ENCODE assay signal across 33 mouse cellular contexts in the genomic region with DNA sequence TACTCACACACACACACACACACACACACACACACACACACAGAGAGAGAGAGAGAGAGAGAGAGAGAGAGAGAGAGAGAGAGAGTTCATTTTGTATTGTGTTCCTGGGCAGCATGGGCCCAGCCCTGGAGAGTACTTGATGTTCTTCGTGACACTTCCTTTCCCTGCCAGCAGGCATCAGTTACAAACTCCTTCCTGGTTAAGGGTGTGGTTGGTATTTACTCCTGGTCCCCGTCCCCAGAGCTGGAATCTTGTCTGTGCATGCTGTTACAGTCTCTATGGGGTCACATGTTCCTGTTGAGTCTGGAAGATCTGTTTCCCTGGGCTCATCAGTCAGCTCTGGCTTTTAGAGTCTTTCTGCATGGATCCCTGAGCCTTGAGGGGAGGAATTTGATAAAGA. TPM values are rescaled to one million over a fixed set of nuclear protein-coding genes. Genes with fewer than 3 reads are reported as not detected.
DNase-seq lines count a peak whose midpoint lies in the region; ATAC-seq lines count a peak whose summit lies in the region.
"Had no signal": no experiment of that assay in that cellular context is flagged by ENCODE, and none has a peak within 500 bp of the region (broad histone marks: within the 10 kb centered on the region; RNA-seq: fewer than 3 reads in every experiment).

No protein-coding gene starts in this region.

- H3K27ac ChIP-seq in heart, embryonic 11.5 days (ENCODE audit: low read depth, low read length): no peak overlapping the region
- no peak overlapping the region for H3K27ac ChIP-seq in stomach, embryonic 15.5 days
- H3K27ac ChIP-seq: heart, embryonic 10.5 days; hindbrain, embryonic 12.5 days; hindbrain, postnatal 0 days; intestine, embryonic 15.5 days; liver, embryonic 14.5 days; midbrain, embryonic 10.5 days; midbrain, embryonic 15.5 days had no signal

- peak; percentile 50 for DNase-seq in heart, adult 11 months
- DNase-seq in 3T3-L1 (ENCODE audit: low read depth, low spot score) (peak; percentile 11), R1 (ENCODE audit: low read depth, low spot score) (peak; percentile 71)
- no peak for DNase-seq in adrenal gland, postnatal 10 days
- DNase-seq: adrenal gland, postnatal 25 days; B cell, adult 2 months; cerebellum, adult 11-12 months; cerebellum, postnatal 14 days; heart, postnatal 36 days; kidney, adult 9 months; kidney, postnatal 10 days; layer of hippocampus, postnatal 36 days; liver; lung, embryonic 14.5 days; right cerebral cortex, postnatal 25 days; spleen, adult 18-20 months; thymus, postnatal 4 days had no signal

- H3K4me1 ChIP-seq in heart, embryonic 11.5 days (ENCODE audit: control insufficient read depth, insufficient read depth, low read length): no peaks in the 10 kb centered on the region
- H3K4me1 ChIP-seq in stomach, embryonic 15.5 days: no peaks in the 10 kb centered on the region
- H3K4me1 ChIP-seq: heart, embryonic 10.5 days; hindbrain, embryonic 12.5 days; intestine, embryonic 15.5 days; midbrain, embryonic 15.5 days had no signal

- H3K27me3 ChIP-seq in heart, embryonic 11.5 days (ENCODE audit: control insufficient read depth, insufficient read depth, low read length): no peaks in the 10 kb centered on the region
- no peaks in the 10 kb centered on the region for H3K27me3 ChIP-seq in stomach, embryonic 15.5 days (replicated peaks)
- H3K27me3 ChIP-seq: hindbrain, embryonic 12.5 days; intestine, embryonic 15.5 days; midbrain, embryonic 15.5 days had no signal

- no peaks in the 10 kb centered on the region for H3K36me3 ChIP-seq in heart, embryonic 11.5 days (ENCODE audit: control insufficient read depth, insufficient read depth, low read length)
- H3K36me3 ChIP-seq in stomach, embryonic 15.5 days: 0 out of 2 replicates have a peak, but pooled peaks cover 4% of the 10 kb centered on the region
- H3K36me3 ChIP-seq: intestine, embryonic 15.5 days; midbrain, embryonic 10.5 days; midbrain, embryonic 15.5 days had no signal

- H3K9me3 ChIP-seq in heart, embryonic 11.5 days (replicated peaks; ENCODE audit: control insufficient read depth, low read length): no peaks in the 10 kb centered on the region
- H3K9me3 ChIP-seq in stomach, embryonic 15.5 days: no peaks in the 10 kb centered on the region
- H3K9me3 ChIP-seq: heart, embryonic 10.5 days; hindbrain, embryonic 12.5 days; intestine, embryonic 15.5 days; midbrain, embryonic 10.5 days; midbrain, embryonic 15.5 days had no signal

- 29% methylated on average over 2 of the region's 2 CpGs for WGBS in heart, embryonic 11.5 days (ENCODE audit: insufficient replicate concordance)
- 45% methylated on average over 2 of the region's 2 CpGs for WGBS in stomach, embryonic 15.5 days

- no peak overlapping the region for H3K4me2 ChIP-seq in heart, embryonic 11.5 days
- no peak overlapping the region for H3K4me2 ChIP-seq in stomach, embryonic 15.5 days
- H3K4me2 ChIP-seq: hindbrain, embryonic 12.5 days; intestine, embryonic 15.5 days; lung, embryonic 14.5 days; midbrain, embryonic 15.5 days had no signal

- ATAC-seq in heart, embryonic 11.5 days (replicated peaks; ENCODE audit: insufficient number of reproducible peaks, low FRiP score, low TSS enrichment): no peak
- ATAC-seq in stomach, embryonic 15.5 days (ENCODE audit: insufficient read depth, low FRiP score, low read depth): peak; percentile 33; the same call in 1 of the 2 replicates
- no peak for ATAC-seq in megakaryocyte, adult 5-6 weeks (ENCODE audit: poor library complexity, severe bottlenecking)
- ATAC-seq: forebrain, embryonic 14.5 days; hindbrain, postnatal 0 days; intestine, embryonic 15.5 days; midbrain, embryonic 15.5 days had no signal

- no peak overlapping the region for H3K9ac ChIP-seq in heart, embryonic 11.5 days (ENCODE audit: low read depth, low read length)
- H3K9ac ChIP-seq in stomach, embryonic 15.5 days: no peak overlapping the region
- H3K9ac ChIP-seq: hindbrain, embryonic 12.5 days; intestine, embryonic 15.5 days; liver, embryonic 14.5 days; lung, embryonic 14.5 days; midbrain, embryonic 15.5 days had no signal

- H3K4me3 ChIP-seq in heart, embryonic 11.5 days (ENCODE audit: low read depth, low read length): no peak overlapping the region
- no peak overlapping the region for H3K4me3 ChIP-seq in stomach, embryonic 15.5 days (replicated peaks)
- H3K4me3 ChIP-seq: heart, embryonic 10.5 days; hindbrain, embryonic 12.5 days; intestine, embryonic 15.5 days; midbrain, embryonic 10.5 days; midbrain, embryonic 15.5 days had no signal

RNA-seq across cellular contexts. Expression of gene Amacr, which starts 8.9 kb away (rescaled TPM):
- polyA plus RNA-seq in heart, embryonic 11.5 days (2014; fragmentation: Nextera tagmentation; extraction: Ambion mirVana): 16.7 and 16.9 TPM in 2 replicates
- 15.4 and 21.6 TPM in 2 replicates for polyA plus RNA-seq in stomach, embryonic 15.5 days (2015; fragmentation: Nextera tagmentation; extraction: Ambion mirVana)
- 0.98 and 1.1 TPM in 2 replicates for total RNA-seq in megakaryocyte, adult 5-6 weeks (2015)
- total RNA-seq in megakaryocyte, adult 5-6 weeks (2017): 0.61 and 2.2 TPM in 2 replicates
- total RNA-seq in adrenal gland, postnatal 10 days (2021): 10 to 100 TPM; 33.8 to 40.5 TPM

RNA-seq across cellular contexts. Expression of gene Slc45a2, which starts 10.1 kb away (rescaled TPM):
- 0.04 TPM in 1 of 2 replicates, not detected in the other for polyA plus RNA-seq in heart, embryonic 11.5 days (2014; fragmentation: Nextera tagmentation; extraction: Ambion mirVana)
- 0.05 TPM in 1 of 2 replicates, not detected in the other for polyA plus RNA-seq in stomach, embryonic 15.5 days (2015; fragmentation: Nextera tagmentation; extraction: Ambion mirVana)
- total RNA-seq in megakaryocyte, adult 5-6 weeks (2015): not detected in 2 replicates
- not detected in 2 replicates for total RNA-seq in megakaryocyte, adult 5-6 weeks (2017)
- total RNA-seq in adrenal gland, postnatal 10 days (2021): not detected
- total RNA-seq: adrenal gland, postnatal 25 days; heart, postnatal 36 days; hindbrain, postnatal 0 days; layer of hippocampus, postnatal 36 days; left cerebral cortex, postnatal 10 days; neutrophil, adult 5-6 weeks had no signal
- polyA plus RNA-seq: forebrain, embryonic 14.5 days; heart, embryonic 16.5 days; intestine, embryonic 15.5 days; large intestine, adult 2 months; limb, embryonic 11.5 days; lung, embryonic 14.5 days had no signal

RNA-seq across cellular contexts. Expression of gene C1qtnf3, which starts 38.3 kb away (rescaled TPM):
- 0.19 and 0.66 TPM in 2 replicates for polyA plus RNA-seq in heart, embryonic 11.5 days (2014; fragmentation: Nextera tagmentation; extraction: Ambion mirVana)
- polyA plus RNA-seq in stomach, embryonic 15.5 days (2015; fragmentation: Nextera tagmentation; extraction: Ambion mirVana): 1.4 and 2.0 TPM in 2 replicates
- total RNA-seq in megakaryocyte, adult 5-6 weeks (2015): not detected in 2 replicates
- not detected in 2 replicates for total RNA-seq in megakaryocyte, adult 5-6 weeks (2017)
- total RNA-seq in adrenal gland, postnatal 10 days (2021): 1 to 10 TPM; 6.1 to 6.7 TPM
- total RNA-seq: layer of hippocampus, postnatal 36 days; neutrophil, adult 5-6 weeks had no signal

RNA-seq across cellular contexts. Expression of gene Rxfp3, which starts 47.4 kb away (rescaled TPM):
- polyA plus RNA-seq in heart, embryonic 11.5 days (2014; fragmentation: Nextera tagmentation; extraction: Ambion mirVana): 0.25 TPM in 1 of 2 replicates, not detected in the other
- 0.03 TPM in 1 of 2 replicates, not detected in the other for polyA plus RNA-seq in stomach, embryonic 15.5 days (2015; fragmentation: Nextera tagmentation; extraction: Ambion mirVana)
- total RNA-seq in megakaryocyte, adult 5-6 weeks (2015): not detected in 2 replicates
- total RNA-seq in megakaryocyte, adult 5-6 weeks (2017): not detected in 2 replicates
- not detected for total RNA-seq in adrenal gland, postnatal 10 days (2021)
- total RNA-seq: adrenal gland, postnatal 25 days; neutrophil, adult 5-6 weeks had no signal
- polyA plus RNA-seq: large intestine, adult 2 months; liver, embryonic 14.5 days had no signal

Comparison
In these comparisons a context has a peak if more than half of its experiments do, and no peak if none do; other contexts are left out.
1. RNA of gene Amacr, which starts 8.9 kb away (total RNA-seq): 33.8 to 40.5 TPM in adrenal gland, postnatal 10 days; 0.61 to 2.2 TPM in megakaryocyte, adult 5-6 weeks; every median in the first group is over 10 times any median in the second.
2. RNA of gene C1qtnf3, which starts 38.3 kb away (total RNA-seq): 6.1 to 6.7 TPM in adrenal gland, postnatal 10 days; not detected in megakaryocyte, adult 5-6 weeks; every median in the first group is over 4 times any median in the second.